Mouse (Mus musculus) neural tube, embryonic 15.5 days (tissue): ENCODE measurements around the gene Htt. TPM values are rescaled to one million over a fixed set of nuclear protein-coding genes. Genes with fewer than 3 reads are reported as not detected.
A peak's percentile ranks its signal among the peaks of the same experiment; 100 is the strongest.
"Not testable (repeated sequence)": the region's sequence is repeated elsewhere in the genome, so short reads cannot be mapped to it uniquely, and the experiment has no call there.

Experiments
- ATAC-seq: fragments of 200-750 bp; cut with Nextera tagmentation; 2 replicates; pipeline ENCODE4 v1.8.0; 2017; ENCODE audit warnings: mild to moderate bottlenecking, moderate TSS enrichment, moderate library complexity; ENCODE audit not compliant: low FRiP score
- H3K27ac ChIP-seq: fragments of 300-500 bp; sonication (generic); replicated peaks from 2 replicates; pipeline ENCODE4 v1.5.1; 2015; ENCODE audit warnings: mild to moderate bottlenecking, inconsistent platforms
- H3K27me3 ChIP-seq: fragments of 300-500 bp; sonication (generic); replicated peaks from 2 replicates; pipeline ENCODE4 v1.6.1; 2015; ENCODE audit warnings: inconsistent platforms
- H3K36me3 ChIP-seq: fragments of 300-500 bp; sonication (generic); 2 replicates; pipeline ENCODE4 v1.6.1; 2015; ENCODE audit warnings: inconsistent platforms
- H3K4me1 ChIP-seq: fragments of 300-500 bp; sonication (generic); 2 replicates; pipeline ENCODE4 v1.6.1; 2015; ENCODE audit warnings: inconsistent platforms
- H3K4me2 ChIP-seq: fragments of 300-500 bp; sonication (generic); 2 replicates; pipeline ENCODE4 v1.6.1; 2015; ENCODE audit warnings: inconsistent platforms, mild to moderate bottlenecking, moderate library complexity
- H3K4me3 ChIP-seq: fragments of 300-500 bp; sonication (generic); replicated peaks from 2 replicates; pipeline ENCODE4 v1.5.1; 2015; ENCODE audit warnings: mild to moderate bottlenecking, inconsistent platforms
- H3K9ac ChIP-seq: fragments of 300-500 bp; sonication (generic); replicated peaks from 2 replicates; pipeline ENCODE4 v1.6.1; 2015; ENCODE audit warnings: mild to moderate bottlenecking, inconsistent platforms
- H3K9me3 ChIP-seq: fragments of 300-500 bp; sonication (generic); replicated peaks from 2 replicates; pipeline ENCODE4 v1.6.1; 2016; ENCODE audit warnings: inconsistent platforms
- WGBS: fragments of 180-500 bp; shearing (Covaris S2); methylation state at CpG from one replicate; pipeline ENCODE4 v1.1.7; 2015; ENCODE audit warnings: mixed read lengths; 5-methylcytosine and 5-hydroxymethylcytosine counted together
- polyA plus RNA-seq: library from polyadenylated mRNA; unstranded; fragments of >200 nt; fragmentation: Nextera tagmentation; extraction: Ambion mirVana; gene quantifications from 2 replicates; pipeline ENCODE4 v1.2.1, GENCODE M21; 2015

Htt gene
- 13.5 and 14.0 TPM in 2 replicates for polyA plus RNA-seq

DNA sequence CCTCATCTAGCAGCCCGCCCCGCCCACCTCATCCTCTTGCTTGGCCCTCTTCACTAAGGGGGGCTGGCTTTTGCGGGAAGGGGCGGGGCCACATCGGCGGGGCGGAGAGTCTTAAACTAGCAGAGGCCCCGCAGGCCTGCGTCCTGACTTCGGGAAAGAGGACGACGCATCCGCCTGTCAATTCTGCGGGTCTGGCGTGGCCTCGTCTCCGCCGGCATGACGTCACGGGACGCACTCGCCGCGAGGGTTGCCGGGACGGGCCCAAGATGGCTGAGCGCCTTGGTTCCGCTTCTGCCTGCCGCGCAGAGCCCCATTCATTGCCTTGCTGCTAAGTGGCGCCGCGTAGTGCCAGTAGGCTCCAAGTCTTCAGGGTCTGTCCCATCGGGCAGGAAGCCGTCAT lies at the start of gene Htt:
Htt (plus strand) TSS at position 232 of the 400 bp plus-strand sequence.
- peak within 1 kb of the TSS; percentile 99 for H3K4me3 ChIP-seq
- H3K4me2 ChIP-seq = peak within 1 kb of the TSS; percentile 91
- H3K4me1 ChIP-seq = peaks cover 28% of the 10 kb centered on the region
- H3K27ac ChIP-seq = peak within 1 kb of the TSS; percentile 94
- no peaks in the 10 kb centered on the region for H3K27me3 ChIP-seq
- under 1% methylated on average over 35 of the region's 35 CpGs for WGBS
- H3K36me3 ChIP-seq = no peaks in the 10 kb centered on the region
- ATAC-seq = peak; percentile 99
- H3K9ac ChIP-seq = peak within 1 kb of the TSS; percentile 99
- H3K9me3 ChIP-seq = no peaks in the 10 kb centered on the region

DNA sequence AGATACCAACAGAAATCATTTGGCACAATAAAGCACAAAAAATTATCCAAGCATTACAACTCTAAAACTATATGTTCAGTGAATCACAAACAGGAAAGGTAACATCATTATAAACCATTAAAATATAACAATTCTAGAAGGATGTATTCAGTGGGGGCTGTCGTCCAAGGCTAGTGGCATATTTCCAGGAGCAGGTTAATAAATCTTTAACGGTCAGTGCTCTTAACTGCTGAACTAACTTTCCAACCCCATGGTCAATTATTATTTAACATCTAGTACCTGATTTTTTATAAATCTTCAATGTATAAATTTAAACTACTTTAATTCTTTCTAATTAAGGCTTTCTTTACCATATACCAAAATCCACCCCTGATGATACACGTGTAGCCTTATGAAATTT lies 47.2 kb upstream of the Htt start:
- H3K4me3 ChIP-seq, ATAC-seq, H3K27ac ChIP-seq, H3K9me3 ChIP-seq, H3K36me3 ChIP-seq, H3K9ac ChIP-seq, H3K4me2 ChIP-seq, H3K27me3 ChIP-seq, H3K4me1 ChIP-seq: not testable (repeated sequence)
- WGBS = 74% methylated on average over 3 of the region's 3 CpGs

DNA sequence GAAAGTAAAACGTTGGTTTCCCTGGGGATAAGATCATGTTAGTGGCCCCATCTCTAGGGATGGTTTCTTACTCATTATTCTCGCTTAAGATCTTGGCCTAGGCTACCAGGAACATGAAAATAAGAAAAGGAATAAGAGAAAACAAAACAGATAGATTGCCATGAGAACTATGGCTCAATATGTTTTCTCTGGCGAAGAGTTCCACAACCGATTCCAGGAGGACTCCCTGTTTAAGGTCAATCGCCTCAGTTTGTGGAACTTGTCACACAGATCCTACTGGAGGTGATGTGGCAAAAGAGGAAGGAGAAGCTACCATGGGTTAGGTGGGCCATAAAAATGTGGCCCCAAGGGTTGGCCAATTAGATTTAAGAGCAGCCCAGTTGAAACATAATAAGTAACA lies 46.7 kb upstream of the Htt start:
- no peak overlapping the region for H3K4me3 ChIP-seq
- ATAC-seq = no peak
- no peaks in the 10 kb centered on the region for H3K9me3 ChIP-seq
- H3K36me3 ChIP-seq = no peaks in the 10 kb centered on the region
- H3K4me1 ChIP-seq = no peaks in the 10 kb centered on the region
- H3K4me2 ChIP-seq = no peak overlapping the region
- WGBS = 87% methylated on average over 5 of the region's 5 CpGs
- H3K9ac ChIP-seq = no peak overlapping the region
- no peaks in the 10 kb centered on the region for H3K27me3 ChIP-seq
- no peak overlapping the region for H3K27ac ChIP-seq

DNA sequence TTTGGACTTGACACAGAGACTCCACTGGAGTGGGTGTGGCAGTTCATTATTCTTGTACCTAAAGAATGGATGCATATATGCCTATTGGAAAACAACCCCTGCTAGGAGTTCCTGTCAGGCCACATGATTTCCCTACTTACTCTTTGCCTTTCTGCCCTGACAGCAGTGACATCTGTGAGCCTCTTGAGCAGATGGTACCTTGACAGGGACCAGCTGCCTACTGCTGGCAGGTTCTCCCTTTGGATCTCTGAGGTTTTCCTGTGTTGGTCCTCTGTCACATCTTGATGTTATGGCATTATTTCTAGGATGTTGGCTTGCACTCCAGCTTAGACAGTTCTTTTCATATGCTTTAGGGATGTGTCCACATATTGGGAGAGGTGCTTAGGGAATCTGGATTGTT lies 32.4 kb upstream of the Htt start:
- ATAC-seq = no peak
- no peaks in the 10 kb centered on the region for H3K27me3 ChIP-seq
- no peaks in the 10 kb centered on the region for H3K4me1 ChIP-seq
- no peaks in the 10 kb centered on the region for H3K9me3 ChIP-seq
- no peaks in the 10 kb centered on the region for H3K36me3 ChIP-seq
- H3K9ac ChIP-seq = no peak overlapping the region
- H3K4me2 ChIP-seq = no peak overlapping the region
- H3K27ac ChIP-seq = no peak overlapping the region
- no peak overlapping the region for H3K4me3 ChIP-seq

DNA sequence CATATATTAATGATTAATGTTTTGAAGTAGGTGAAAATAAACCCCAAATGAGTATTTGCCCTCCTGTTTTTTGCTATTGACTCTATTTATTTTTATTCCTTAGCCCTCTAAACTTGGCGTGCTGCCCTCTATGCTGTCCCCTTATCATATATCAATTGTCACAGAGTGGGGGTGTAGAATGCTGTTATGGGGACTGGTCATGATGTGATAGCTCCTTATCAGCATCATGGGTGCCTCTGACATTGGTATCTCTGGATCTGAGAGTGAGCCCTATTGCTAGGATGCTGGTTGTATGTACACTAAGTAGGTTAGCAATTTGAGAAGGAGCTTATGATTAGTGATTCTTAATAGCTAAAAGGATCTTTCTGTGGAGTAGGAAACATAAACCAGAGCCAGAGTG lies 31.3 kb upstream of the Htt start:
- no peaks in the 10 kb centered on the region for H3K9me3 ChIP-seq
- ATAC-seq = no peak
- 77% methylated on average over 1 of the region's 1 CpGs for WGBS
- H3K9ac ChIP-seq = no peak overlapping the region
- no peaks in the 10 kb centered on the region for H3K36me3 ChIP-seq
- no peaks in the 10 kb centered on the region for H3K4me1 ChIP-seq
- no peak overlapping the region for H3K4me3 ChIP-seq
- no peak overlapping the region for H3K27ac ChIP-seq
- no peaks in the 10 kb centered on the region for H3K27me3 ChIP-seq
- H3K4me2 ChIP-seq = no peak overlapping the region

DNA sequence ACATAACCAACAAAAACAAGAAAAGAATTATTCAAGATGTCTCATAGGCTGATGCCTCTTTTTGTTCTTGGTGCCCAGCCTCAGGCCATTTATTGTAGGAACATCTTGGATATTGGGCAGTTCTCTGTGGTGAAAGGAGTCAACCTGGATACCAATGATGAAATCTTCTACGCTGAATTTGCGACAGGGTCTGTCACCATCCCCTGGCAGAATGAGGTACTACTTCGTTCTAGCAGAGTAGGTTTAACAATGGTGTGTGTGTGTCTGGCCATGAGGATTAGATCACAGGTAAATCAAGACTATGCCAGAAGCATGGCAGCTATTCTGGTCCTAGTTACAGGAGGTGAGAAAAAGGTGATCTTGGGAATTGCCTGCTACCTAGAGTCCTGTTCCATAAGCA lies 10.1 kb upstream of the Htt start:
- H3K9me3 ChIP-seq = no peaks in the 10 kb centered on the region
- no peak overlapping the region for H3K4me2 ChIP-seq
- no peak overlapping the region for H3K27ac ChIP-seq
- no peak overlapping the region for H3K4me3 ChIP-seq
- no peaks in the 10 kb centered on the region for H3K36me3 ChIP-seq
- H3K9ac ChIP-seq = no peak overlapping the region
- no peaks in the 10 kb centered on the region for H3K27me3 ChIP-seq
- ATAC-seq = no peak
- 57% methylated on average over 3 of the region's 3 CpGs for WGBS
- H3K4me1 ChIP-seq = no peaks in the 10 kb centered on the region

DNA sequence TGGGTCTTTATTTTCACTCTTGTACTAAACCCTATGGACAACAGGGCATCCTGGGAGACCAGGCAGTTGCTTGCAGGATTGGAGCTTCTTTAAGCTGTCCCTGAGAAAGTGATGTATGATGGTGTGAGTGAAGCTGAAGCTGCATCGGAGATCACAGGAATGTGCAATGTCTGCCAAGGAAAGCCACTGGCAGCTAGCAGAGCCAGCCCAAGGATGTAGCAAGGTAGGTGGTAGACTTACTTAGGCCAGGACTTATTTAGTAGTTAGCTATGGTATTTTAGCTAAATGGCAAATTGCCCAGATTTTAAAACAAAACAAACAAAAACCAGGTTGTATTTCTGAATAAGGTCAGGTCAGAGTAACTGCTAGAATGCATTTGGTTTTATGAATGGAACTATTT lies 2.8 kb upstream of the Htt start:
- peaks cover 18% of the 10 kb centered on the region for H3K4me1 ChIP-seq
- no peak overlapping the region for H3K9ac ChIP-seq
- H3K4me2 ChIP-seq = no peak overlapping the region
- ATAC-seq = no peak
- no peaks in the 10 kb centered on the region for H3K36me3 ChIP-seq
- WGBS = 81% methylated on average over 1 of the region's 1 CpGs
- no peaks in the 10 kb centered on the region for H3K9me3 ChIP-seq
- H3K27me3 ChIP-seq = no peaks in the 10 kb centered on the region
- H3K27ac ChIP-seq = no peak overlapping the region
- H3K4me3 ChIP-seq = no peak overlapping the region

DNA sequence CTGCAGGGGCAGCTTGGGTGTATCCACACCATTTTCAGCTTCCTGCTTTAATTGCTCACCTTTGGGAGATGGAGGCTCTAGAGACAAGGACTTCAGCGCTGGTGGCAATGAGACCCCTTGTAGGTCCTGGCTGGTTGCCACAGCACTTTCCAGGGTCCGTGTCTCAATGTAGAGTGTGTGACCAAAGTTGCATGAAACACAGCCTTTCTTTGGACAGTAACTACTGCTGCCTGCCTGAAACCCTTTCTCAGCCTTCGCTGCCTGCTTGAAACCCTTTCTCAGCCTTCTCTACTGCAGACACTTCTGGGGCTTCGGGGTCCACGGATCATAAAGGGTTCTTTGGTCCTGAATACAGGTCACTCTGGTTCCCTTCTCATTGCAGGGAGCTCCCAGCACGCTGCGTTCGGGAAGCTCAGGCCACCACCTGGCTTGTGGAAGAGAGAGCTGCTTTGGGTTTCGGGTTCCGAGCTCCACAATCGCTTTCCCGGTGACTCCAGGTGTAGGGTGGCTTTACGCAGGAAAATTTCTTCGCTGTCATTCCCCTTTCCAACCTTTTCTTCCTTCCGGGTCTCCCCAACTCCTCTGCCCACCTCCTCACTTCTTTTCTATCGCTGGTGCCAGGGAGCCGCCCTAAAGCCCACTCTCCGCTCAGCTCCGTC lies 561 bp upstream of the Htt start:
- peak overlapping the region; percentile 61 for H3K9ac ChIP-seq
- no peaks in the 10 kb centered on the region for H3K36me3 ChIP-seq
- WGBS = 1% methylated on average over 19 of the region's 19 CpGs
- H3K4me3 ChIP-seq = peak overlapping the region; percentile 99
- no peaks in the 10 kb centered on the region for H3K27me3 ChIP-seq
- no peaks in the 10 kb centered on the region for H3K9me3 ChIP-seq
- H3K4me1 ChIP-seq = peaks cover 25% of the 10 kb centered on the region
- H3K27ac ChIP-seq = peak overlapping the region; percentile 94
- peak; percentile 45 for ATAC-seq
- H3K4me2 ChIP-seq = peak overlapping the region; percentile 91

DNA sequence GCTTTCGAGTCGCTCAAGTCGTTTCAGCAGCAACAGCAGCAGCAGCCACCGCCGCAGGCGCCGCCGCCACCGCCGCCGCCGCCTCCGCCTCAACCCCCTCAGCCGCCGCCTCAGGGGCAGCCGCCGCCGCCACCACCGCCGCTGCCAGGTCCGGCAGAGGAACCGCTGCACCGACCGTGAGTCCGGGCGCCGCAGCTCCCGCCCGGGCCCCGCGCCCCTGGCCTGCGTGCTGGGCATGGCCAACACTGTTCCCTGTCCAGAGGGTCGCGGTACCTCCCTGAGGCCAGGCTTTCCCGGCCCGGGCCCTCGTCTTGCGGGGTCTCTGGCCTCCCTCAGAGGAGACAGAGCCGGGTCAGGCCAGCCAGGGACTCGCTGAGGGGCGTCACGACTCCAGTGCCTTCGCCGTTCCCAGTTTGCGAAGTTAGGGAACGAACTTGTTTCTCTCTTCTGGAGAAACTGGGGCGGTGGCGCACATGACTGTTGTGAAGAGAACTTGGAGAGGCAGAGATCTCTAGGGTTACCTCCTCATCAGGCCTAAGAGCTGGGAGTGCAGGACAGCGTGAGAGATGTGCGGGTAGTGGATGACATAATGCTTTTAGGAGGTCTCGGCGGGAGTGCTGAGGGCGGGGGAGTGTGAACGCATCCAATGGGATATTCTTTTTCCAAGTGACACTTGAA lies 533 bp downstream of the Htt start:
- ATAC-seq = peak; percentile 56
- Histone ChIP-seq H3K4me1 (peaks cover 28% of the 10 kb centered on the region), H3K36me3 (no peaks in the 10 kb centered on the region), H3K27ac (peak overlapping the region; percentile 94), H3K9ac (peak overlapping the region; percentile 99), H3K4me3 (peak overlapping the region; percentile 99), H3K4me2 (peak overlapping the region; percentile 91), H3K27me3 (no peaks in the 10 kb centered on the region), H3K9me3 (no peaks in the 10 kb centered on the region)
- WGBS = under 1% methylated on average over 40 of the region's 54 CpGs

DNA sequence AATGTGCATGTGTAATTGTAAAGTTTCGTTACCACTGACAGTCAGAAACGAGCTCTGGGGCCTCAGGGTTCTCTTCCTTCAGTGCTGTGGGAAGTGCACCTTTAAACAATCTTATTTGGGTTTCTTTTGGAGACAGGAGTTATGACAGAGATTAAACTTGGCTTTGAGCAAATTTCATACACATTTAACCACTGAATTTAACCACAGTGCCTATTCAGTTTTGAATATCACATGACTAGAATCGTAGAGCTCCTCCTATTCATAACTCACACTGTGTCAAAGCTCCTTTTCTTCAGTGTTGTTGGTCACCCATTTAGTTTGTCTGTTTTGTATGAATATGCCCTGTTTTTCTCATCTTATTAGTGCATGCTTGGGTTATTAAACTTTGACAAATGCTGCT lies 10.3 kb downstream of the Htt start:
- no peak for ATAC-seq
- no peaks in the 10 kb centered on the region for H3K36me3 ChIP-seq
- no peak overlapping the region for H3K27ac ChIP-seq
- H3K27me3 ChIP-seq = no peaks in the 10 kb centered on the region
- no peak overlapping the region for H3K4me3 ChIP-seq
- WGBS = 92% methylated on average over 3 of the region's 3 CpGs
- H3K4me1 ChIP-seq = no peaks in the 10 kb centered on the region
- no peak overlapping the region for H3K9ac ChIP-seq
- no peaks in the 10 kb centered on the region for H3K9me3 ChIP-seq
- no peak overlapping the region for H3K4me2 ChIP-seq

DNA sequence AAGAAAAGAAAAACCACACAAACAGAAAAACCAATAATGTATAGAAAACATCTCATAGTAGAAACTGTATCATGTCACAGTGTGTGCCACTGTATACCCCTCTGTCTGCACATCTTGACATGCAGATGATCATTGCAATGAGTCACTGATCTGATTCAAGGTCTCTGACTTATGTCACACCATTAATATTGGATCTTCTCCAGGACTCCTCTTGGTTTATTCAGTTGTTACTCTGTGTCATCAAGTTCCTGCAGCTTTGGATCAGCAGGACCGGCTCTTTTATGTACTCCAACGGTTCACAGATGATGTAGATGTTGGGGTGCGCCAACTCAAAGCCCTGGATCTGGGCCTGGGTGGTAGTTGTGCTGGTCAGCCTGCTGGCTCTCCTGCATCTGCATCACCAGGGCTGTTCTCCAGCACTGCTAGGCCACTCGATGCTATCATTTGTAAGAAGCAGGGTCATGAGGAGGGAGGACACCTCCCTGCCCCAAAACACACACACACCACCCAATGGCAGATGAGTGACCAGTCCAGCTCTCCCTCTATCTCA lies 11.2 kb downstream of the Htt start:
- Histone ChIP-seq H3K9me3 (no peaks in the 10 kb centered on the region), H3K4me2 (no peak overlapping the region), H3K4me1 (no peaks in the 10 kb centered on the region), H3K9ac (no peak overlapping the region), H3K4me3 (no peak overlapping the region), H3K36me3 (no peaks in the 10 kb centered on the region), H3K27me3 (no peaks in the 10 kb centered on the region), H3K27ac (no peak overlapping the region)
- 95% methylated on average over 4 of the region's 4 CpGs for WGBS
- ATAC-seq = no peak

DNA sequence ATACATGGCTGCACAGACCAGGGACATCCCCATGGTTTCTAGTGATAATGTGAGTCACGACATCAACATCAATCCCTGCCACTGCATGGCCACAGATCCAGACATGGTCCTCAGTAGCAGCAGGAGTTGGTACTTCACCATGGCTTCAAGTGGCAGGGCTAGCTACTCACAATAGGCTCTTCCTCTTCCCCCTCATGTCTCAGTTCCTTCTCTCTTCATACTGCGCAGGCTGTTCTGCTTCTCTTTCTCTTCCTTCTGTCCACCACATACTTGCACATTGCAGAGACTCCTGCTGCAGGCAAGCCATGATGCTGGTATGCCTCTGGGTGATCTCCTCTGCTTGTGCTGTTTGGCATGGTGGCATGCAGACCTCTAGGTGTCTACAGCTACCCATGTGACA lies 11.9 kb downstream of the Htt start:
- H3K27me3 ChIP-seq = no peaks in the 10 kb centered on the region
- H3K27ac ChIP-seq = no peak overlapping the region
- H3K36me3 ChIP-seq = no peaks in the 10 kb centered on the region
- H3K9ac ChIP-seq = no peak overlapping the region
- no peak for ATAC-seq
- no peak overlapping the region for H3K4me3 ChIP-seq
- H3K4me2 ChIP-seq = no peak overlapping the region
- H3K4me1 ChIP-seq = no peaks in the 10 kb centered on the region
- H3K9me3 ChIP-seq = no peaks in the 10 kb centered on the region
- 98% methylated on average over 2 of the region's 2 CpGs for WGBS
